Comparison of ENCODE assay signal across 8 mouse cellular contexts in the genomic region with DNA sequence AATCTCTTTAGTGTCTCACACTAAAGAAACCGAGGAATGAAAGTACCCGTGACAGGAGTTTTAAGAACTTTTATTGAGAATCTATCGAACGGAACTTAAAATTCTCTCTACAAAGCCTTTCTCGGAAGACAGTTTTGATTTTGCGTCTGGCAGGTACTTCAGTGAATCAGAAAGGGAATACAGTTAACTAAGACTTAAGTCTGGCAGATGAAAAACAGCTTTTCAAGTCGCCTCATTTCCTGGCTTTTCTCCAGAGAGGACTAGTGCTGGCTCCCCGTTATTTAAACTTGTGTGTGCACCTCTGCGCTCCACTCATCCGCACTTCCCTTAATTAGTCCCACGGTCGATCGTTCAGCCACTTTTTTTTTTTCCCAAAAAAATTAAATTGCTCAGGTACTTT. TPM values are rescaled to one million over a fixed set of nuclear protein-coding genes. Genes with fewer than 3 reads are reported as not detected.
DNase-seq lines count a peak whose midpoint lies in the region; ATAC-seq and TF ChIP-seq lines count a peak whose summit lies in the region.

No protein-coding gene starts in this region.

- H3K9ac ChIP-seq in forebrain, embryonic 12.5 days = peak overlapping the region; percentile 93
- H3K9ac ChIP-seq in limb, embryonic 12.5 days (replicated peaks) = peak overlapping the region; percentile 88

- no peaks in the 10 kb centered on the region; the same call in 1 of the 2 replicates for H3K4me1 ChIP-seq in kidney, adult 2 months (ENCODE audit: control insufficient read depth, insufficient read depth, low read length)
- H3K4me1 ChIP-seq in forebrain, embryonic 12.5 days = peaks cover 29% of the 10 kb centered on the region
- peaks cover 23% of the 10 kb centered on the region; the same call in 1 of the 2 replicates for H3K4me1 ChIP-seq in limb, embryonic 12.5 days (replicated peaks)

- H3K9me3 ChIP-seq in forebrain, embryonic 12.5 days = no peaks in the 10 kb centered on the region
- no peaks in the 10 kb centered on the region for H3K9me3 ChIP-seq in limb, embryonic 12.5 days

- intact Hi-C loops in left cerebral cortex, postnatal 4 days (cut with DNase I) = no loop called here

- 10% methylated on average over 13 of the region's 13 CpGs for WGBS in kidney, adult 2 months
- under 1% methylated on average over 13 of the region's 13 CpGs for WGBS in forebrain, embryonic 12.5 days
- under 1% methylated on average over 13 of the region's 13 CpGs for WGBS in limb, embryonic 12.5 days

- DNase-seq in kidney, adult 2 months = peak; percentile 36
- DNase-seq in kidney, adult 8-10 months = no peak
- DNase-seq in MN1 (ENCODE audit: low spot score) = peak; percentile 17
- DNase-seq in retina, embryonic 14.5 days (ENCODE audit: low spot score) = peak; percentile 56
- no peak for DNase-seq in left cerebral cortex, postnatal 4 days
- no peak for DNase-seq in layer of hippocampus, adult 8-10 months (ENCODE audit: low spot score in 2 of 2)

- no peak for TF ChIP-seq POLR2A in kidney, adult 2 months (IDR thresholded peaks at IDR 0.05; ENCODE audit: low read depth, low read length)

- H3K36me3 ChIP-seq in kidney, adult 2 months (ENCODE audit: control insufficient read depth, insufficient read depth, low read length) = no peaks in the 10 kb centered on the region
- H3K36me3 ChIP-seq in forebrain, embryonic 12.5 days (replicated peaks) = no peaks in the 10 kb centered on the region
- H3K36me3 ChIP-seq in limb, embryonic 12.5 days = no peaks in the 10 kb centered on the region

- H3K4me2 ChIP-seq in forebrain, embryonic 12.5 days = peak overlapping the region; percentile 92
- peak overlapping the region; percentile 96 for H3K4me2 ChIP-seq in limb, embryonic 12.5 days

- H3K27ac ChIP-seq in kidney, adult 2 months (ENCODE audit: insufficient read depth, low read depth, low read length) = no peak overlapping the region
- H3K27ac ChIP-seq in forebrain, embryonic 12.5 days = peak overlapping the region; percentile 95
- H3K27ac ChIP-seq in limb, embryonic 12.5 days = peak overlapping the region; percentile 84

- ATAC-seq in forebrain, embryonic 12.5 days (ENCODE audit: low FRiP score) = no peak
- ATAC-seq in limb, embryonic 12.5 days (ENCODE audit: insufficient number of reproducible peaks, insufficient read depth, low FRiP score, low TSS enrichment, low read depth) = no peak

- no peak for TF ChIP-seq CTCF in kidney, adult 2 months (conservative IDR thresholded peaks at IDR 0.05; ENCODE audit: insufficient read depth, insufficient read length, low read depth, low read length)

- H3K27me3 ChIP-seq in kidney, adult 2 months (replicated peaks; ENCODE audit: control insufficient read depth, insufficient read depth, low read length) = no peaks in the 10 kb centered on the region
- H3K27me3 ChIP-seq in forebrain, embryonic 12.5 days = peaks cover 15% of the 10 kb centered on the region
- peaks cover 10% of the 10 kb centered on the region for H3K27me3 ChIP-seq in limb, embryonic 12.5 days

- H3K4me3 ChIP-seq in kidney, adult 2 months (ENCODE audit: insufficient read depth, low read depth, low read length) = peak overlapping the region; percentile 100; the same call in 1 of the 2 replicates
- H3K4me3 ChIP-seq in forebrain, embryonic 12.5 days (replicated peaks) = peak overlapping the region; percentile 85
- peak overlapping the region; percentile 85 for H3K4me3 ChIP-seq in limb, embryonic 12.5 days (replicated peaks)

RNA-seq across cellular contexts. Expression of a gene that starts 1.4 kb away (rescaled TPM):
- polyA plus RNA-seq in kidney, adult 2 months (2012; rRNA removed) = 14.3 and 18.9 TPM in 2 replicates
- polyA plus RNA-seq in forebrain, embryonic 12.5 days (2016; fragmentation: Nextera tagmentation; extraction: Ambion mirVana) = 31.2 and 31.8 TPM in 2 replicates
- 23.9 and 26.0 TPM in 2 replicates for polyA plus RNA-seq in limb, embryonic 12.5 days (2016; fragmentation: Nextera tagmentation; extraction: Ambion mirVana)
- total RNA-seq in left cerebral cortex, postnatal 4 days (2021) = 10 to 100 TPM; 53.9 to 59.9 TPM
- total RNA-seq in layer of hippocampus, adult 8-10 months (2022) = 10 to 100 TPM; 60.6 to 67.8 (median 64.7) TPM

RNA-seq across cellular contexts. Expression of a gene that starts 33.6 kb away (rescaled TPM):
- 0.71 and 1.1 TPM in 2 replicates for polyA plus RNA-seq in kidney, adult 2 months (2012; rRNA removed)
- polyA plus RNA-seq in forebrain, embryonic 12.5 days (2016; fragmentation: Nextera tagmentation; extraction: Ambion mirVana) = 22.3 and 22.6 TPM in 2 replicates
- 13.6 and 14.0 TPM in 2 replicates for polyA plus RNA-seq in limb, embryonic 12.5 days (2016; fragmentation: Nextera tagmentation; extraction: Ambion mirVana)
- 10 to 100 TPM; 29.7 to 32.8 TPM for total RNA-seq in left cerebral cortex, postnatal 4 days (2021)
- total RNA-seq in layer of hippocampus, adult 8-10 months (2022) = 10 to 100 TPM; 33.9 to 41.8 (median 34.3) TPM

RNA-seq across cellular contexts. Expression of a gene that starts 47.0 kb away (rescaled TPM):
- 15.8 and 19.1 TPM in 2 replicates for polyA plus RNA-seq in kidney, adult 2 months (2012; rRNA removed)
- polyA plus RNA-seq in forebrain, embryonic 12.5 days (2016; fragmentation: Nextera tagmentation; extraction: Ambion mirVana) = 50.5 and 51.9 TPM in 2 replicates
- 38.1 and 38.5 TPM in 2 replicates for polyA plus RNA-seq in limb, embryonic 12.5 days (2016; fragmentation: Nextera tagmentation; extraction: Ambion mirVana)
- total RNA-seq in left cerebral cortex, postnatal 4 days (2021) = 100 to 1,000 TPM; 108 to 110 TPM
- 100 to 1,000 TPM; 102 to 112 (median 106) TPM for total RNA-seq in layer of hippocampus, adult 8-10 months (2022)

Comparison
In these comparisons a context has a peak if more than half of its experiments do, and no peak if none do; other contexts are left out.
1. DNase-seq: peak in kidney, adult 2 months (single experiment), MN1 (single experiment) and retina, embryonic 14.5 days (single experiment); none in kidney, adult 8-10 months (0 of 2), left cerebral cortex, postnatal 4 days (single experiment) and layer of hippocampus, adult 8-10 months (0 of 2).
2. Peak in every context shown above with its lines, with median percentiles within 50 percentile points of each other: H3K4me3 ChIP-seq.